Mouse (Mus musculus) intestine, embryonic 16.5 days (tissue): ENCODE data around the gene Gmip. TPM values are rescaled to one million over a fixed set of nuclear protein-coding genes. Genes with fewer than 3 reads are reported as not detected.

Experiments
- ATAC-seq: fragments of 200-750 bp; cut with Nextera tagmentation; 2 replicates; pipeline ENCODE4 v1.8.0; 2017; ENCODE audit warnings: moderate TSS enrichment, moderate library complexity
- H3K27ac ChIP-seq: fragments of 300-500 bp; sonication (generic); 2 replicates; pipeline ENCODE4 v1.5.1; 2014; ENCODE audit warnings: mild to moderate bottlenecking, low read length
- H3K27me3 ChIP-seq: fragments of 300-500 bp; sonication (generic); replicated peaks from 2 replicates; pipeline ENCODE4 v1.6.1; 2014; ENCODE audit warnings: low read length, control low read depth, mixed read lengths; ENCODE audit not compliant: control insufficient read depth, insufficient read depth
- H3K36me3 ChIP-seq: fragments of 300-500 bp; sonication (generic); 2 replicates; pipeline ENCODE4 v1.6.1; 2014; ENCODE audit warnings: low read length, control low read depth; ENCODE audit not compliant: control insufficient read depth, insufficient read depth
- H3K4me1 ChIP-seq: fragments of 300-500 bp; sonication (generic); 2 replicates; pipeline ENCODE4 v1.6.1; 2014; ENCODE audit warnings: low read length, control low read depth, mixed read lengths; ENCODE audit not compliant: control insufficient read depth, insufficient read depth
- H3K4me2 ChIP-seq: fragments of 300-500 bp; sonication (generic); 2 replicates; pipeline ENCODE4 v1.6.1; 2014; ENCODE audit warnings: low read depth, low read length, control low read depth
- H3K4me3 ChIP-seq: fragments of 300-500 bp; sonication (generic); 2 replicates; pipeline ENCODE4 v1.5.1; 2014; ENCODE audit warnings: mild to moderate bottlenecking, low read length
- H3K9ac ChIP-seq: fragments of 300-500 bp; sonication (generic); 2 replicates; pipeline ENCODE4 v1.6.1; 2014; ENCODE audit warnings: low read depth, low read length
- H3K9me3 ChIP-seq: fragments of 300-500 bp; sonication (generic); 2 replicates; pipeline ENCODE4 v1.6.1; 2016; ENCODE audit warnings: low read length, control low read depth; ENCODE audit not compliant: control insufficient read depth
- WGBS: fragments of 180-500 bp; shearing (Covaris S2); extraction: QIAGEN DNeasy Blood & Tissue Kit; methylation state at CpG from one replicate; pipeline ENCODE4 v1.1.7; 2014; 5-methylcytosine and 5-hydroxymethylcytosine counted together
- polyA plus RNA-seq: library from polyadenylated mRNA; unstranded; fragments of >200 nt; fragmentation: Nextera tagmentation; extraction: Ambion mirVana; gene quantifications from 2 replicates; pipeline ENCODE4 v1.2.1, GENCODE M21; 2015

Gmip gene
- polyA plus RNA-seq, 1 experiment from 2014 or later: 8.2 TPM

- H3K4me2 ChIP-seq: no peak overlapping the region
- H3K36me3 ChIP-seq: no peaks in the 10 kb centered on the region
- H3K27me3 ChIP-seq: no peaks in the 10 kb centered on the region
- WGBS: 75% methylated on average over 3 of the region's 3 CpGs
- ATAC-seq: no peak
- H3K9me3 ChIP-seq: no peaks in the 10 kb centered on the region
- no peak overlapping the region for H3K27ac ChIP-seq
- no peaks in the 10 kb centered on the region for H3K4me1 ChIP-seq
- H3K4me3 ChIP-seq: no peak overlapping the region
- no peak overlapping the region for H3K9ac ChIP-seq
Observed at GRCm38 (mm10) chr8:69847167-69848065, 38.9 kb downstream of the Gmip start.

GRCm38 (mm10) chr8:69848951-69849350 lies 40.5 kb downstream of the Gmip start:
- H3K4me2 ChIP-seq: no peak overlapping the region
- no peak overlapping the region for H3K9ac ChIP-seq
- peak; percentile 91 for ATAC-seq
- 73% methylated on average over 8 of the region's 8 CpGs for WGBS
- no peaks in the 10 kb centered on the region for H3K36me3 ChIP-seq
- no peak overlapping the region for H3K4me3 ChIP-seq
- H3K27me3 ChIP-seq: no peaks in the 10 kb centered on the region
- no peaks in the 10 kb centered on the region for H3K4me1 ChIP-seq
- no peak overlapping the region for H3K27ac ChIP-seq
- H3K9me3 ChIP-seq: no peaks in the 10 kb centered on the region

GRCm38 (mm10) chr8:69849899-69850298 lies 41.4 kb downstream of the Gmip start:
- no peaks in the 10 kb centered on the region for H3K36me3 ChIP-seq
- 37% methylated on average over 3 of the region's 3 CpGs for WGBS

GRCm38 (mm10) chr8:69850926-69851506 lies 42.5 kb downstream of the Gmip start:
- no peaks in the 10 kb centered on the region for H3K4me1 ChIP-seq
- H3K4me2 ChIP-seq: no peak overlapping the region
- H3K27ac ChIP-seq: no peak overlapping the region
- H3K9ac ChIP-seq: no peak overlapping the region
- no peaks in the 10 kb centered on the region for H3K36me3 ChIP-seq
- H3K4me3 ChIP-seq: no peak overlapping the region
- WGBS: 77% methylated on average over 7 of the region's 7 CpGs
- no peaks in the 10 kb centered on the region for H3K9me3 ChIP-seq
- H3K27me3 ChIP-seq: no peaks in the 10 kb centered on the region
- no peak for ATAC-seq

More at GRCm38 (mm10) chr8:69849899-69850298, 41.4 kb downstream of the Gmip start:
- Histone ChIP-seq H3K27me3 (no peaks in the 10 kb centered on the region), H3K9ac (no peak overlapping the region), H3K4me3 (no peak overlapping the region), H3K4me1 (no peaks in the 10 kb centered on the region), H3K27ac (no peak overlapping the region), H3K4me2 (no peak overlapping the region), H3K9me3 (no peaks in the 10 kb centered on the region)
- ATAC-seq: no peak

GRCm38 (mm10) chr8:69853869-69854268 lies 45.4 kb downstream of the Gmip start:
- Histone ChIP-seq H3K27ac (no peak overlapping the region), H3K4me2 (no peak overlapping the region), H3K4me3 (no peak overlapping the region), H3K27me3 (no peaks in the 10 kb centered on the region), H3K9me3 (no peaks in the 10 kb centered on the region), H3K36me3 (no peaks in the 10 kb centered on the region), H3K9ac (no peak overlapping the region), H3K4me1 (no peaks in the 10 kb centered on the region)
- no peak for ATAC-seq
- WGBS: 91% methylated on average over 10 of the region's 10 CpGs

- Histone ChIP-seq H3K9me3 (no peaks in the 10 kb centered on the region), H3K9ac (no peak overlapping the region), H3K27ac (no peak overlapping the region), H3K36me3 (no peaks in the 10 kb centered on the region), H3K4me3 (no peak overlapping the region), H3K4me1 (no peaks in the 10 kb centered on the region), H3K27me3 (no peaks in the 10 kb centered on the region), H3K4me2 (no peak overlapping the region)
- 62% methylated on average over 4 of the region's 4 CpGs for WGBS
- ATAC-seq: no peak
Observed at GRCm38 (mm10) chr8:69860807-69861206, 52.3 kb downstream of the Gmip start.

- H3K9ac ChIP-seq: no peak overlapping the region
- 58% methylated on average over 2 of the region's 2 CpGs for WGBS
- H3K27me3 ChIP-seq: no peaks in the 10 kb centered on the region
- ATAC-seq: no peak
- no peak overlapping the region for H3K4me3 ChIP-seq
- H3K36me3 ChIP-seq: no peaks in the 10 kb centered on the region
- no peak overlapping the region for H3K4me2 ChIP-seq
- no peaks in the 10 kb centered on the region for H3K4me1 ChIP-seq
- no peaks in the 10 kb centered on the region for H3K9me3 ChIP-seq
- H3K27ac ChIP-seq: no peak overlapping the region
Observed at GRCm38 (mm10) chr8:69861251-69861650, 52.8 kb downstream of the Gmip start.

GRCm38 (mm10) chr8:69863387-69864020 lies 55.0 kb downstream of the Gmip start:
- H3K9ac ChIP-seq: no peak overlapping the region
- H3K36me3 ChIP-seq: no peaks in the 10 kb centered on the region
- no peak overlapping the region for H3K27ac ChIP-seq
- no peaks in the 10 kb centered on the region for H3K4me1 ChIP-seq
- no peaks in the 10 kb centered on the region for H3K27me3 ChIP-seq
- 80% methylated on average over 5 of the region's 5 CpGs for WGBS
- H3K4me3 ChIP-seq: no peak overlapping the region
- no peaks in the 10 kb centered on the region for H3K9me3 ChIP-seq
- ATAC-seq: no peak
- no peak overlapping the region for H3K4me2 ChIP-seq

GRCm38 (mm10) chr8:69864180-69864579 lies 55.7 kb downstream of the Gmip start:
- ATAC-seq: no peak
- Histone ChIP-seq H3K4me1 (no peaks in the 10 kb centered on the region), H3K4me3 (no peak overlapping the region), H3K27me3 (no peaks in the 10 kb centered on the region), H3K4me2 (no peak overlapping the region), H3K9ac (no peak overlapping the region), H3K36me3 (no peaks in the 10 kb centered on the region), H3K27ac (no peak overlapping the region), H3K9me3 (no peaks in the 10 kb centered on the region)
- WGBS: 70% methylated on average over 5 of the region's 5 CpGs
